In the genomic region with DNA sequence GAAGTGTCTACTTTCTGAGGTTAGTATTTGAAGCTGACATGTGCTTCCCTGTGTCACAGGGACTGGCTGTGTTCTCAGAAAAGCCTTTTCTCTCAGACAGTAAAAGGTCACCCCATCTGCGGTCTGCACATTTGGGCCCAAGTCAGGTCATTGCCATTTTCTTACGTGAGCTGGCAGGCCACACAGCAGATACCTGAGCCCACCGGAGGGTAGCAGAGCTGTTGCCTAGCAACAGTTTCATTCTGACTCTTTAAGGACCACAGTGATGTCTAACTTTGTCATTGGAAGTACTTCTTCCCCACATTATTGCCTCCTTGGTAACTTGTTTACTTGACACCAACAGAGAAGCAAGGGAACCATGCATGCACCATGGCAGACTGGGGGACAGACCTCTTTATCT, we compare ENCODE assay signal across 17 mouse cellular contexts.
"Had no signal": no experiment of that assay in that cellular context is flagged by ENCODE, and none has a peak within 500 bp of the region (broad histone marks: within the 10 kb centered on the region; RNA-seq: fewer than 3 reads in every experiment).

No protein-coding gene starts in this region.

- H3K4me2 ChIP-seq: limb, embryonic 15.5 days; liver, embryonic 13.5 days; lung, embryonic 15.5 days; neural tube, embryonic 15.5 days had no signal

- H3K27me3 ChIP-seq: limb, embryonic 15.5 days; liver, embryonic 13.5 days; lung, embryonic 15.5 days; megakaryocyte, embryonic 14.5 days; neural tube, embryonic 15.5 days had no signal

- H3K4me1 ChIP-seq: limb, embryonic 15.5 days; liver, embryonic 13.5 days; lung, embryonic 15.5 days had no signal

- H3K9ac ChIP-seq: limb, embryonic 15.5 days; liver, embryonic 13.5 days; liver, postnatal 0 days; lung, embryonic 15.5 days; neural tube, embryonic 15.5 days had no signal

- H3K36me3 ChIP-seq: limb, embryonic 15.5 days; liver, embryonic 13.5 days; lung, embryonic 15.5 days; neural tube, embryonic 15.5 days had no signal

- ATAC-seq: liver, postnatal 0 days had no signal

- H3K27ac ChIP-seq: kidney, postnatal 0 days; limb, embryonic 15.5 days; liver, embryonic 13.5 days; lung, embryonic 15.5 days; macrophage had no signal

- H3K9me3 ChIP-seq: limb, embryonic 15.5 days; liver, embryonic 13.5 days; lung, embryonic 15.5 days; neural tube, embryonic 15.5 days had no signal

- DNase-seq: kidney, adult 9 months; kidney, postnatal 36 days; layer of hippocampus, adult 9-11 months; layer of hippocampus, postnatal 36 days; liver, embryonic 13.5 days; liver, postnatal 0 days; lung, postnatal 14 days; right cerebral cortex, adult 18-20 months; right cerebral cortex, postnatal 25 days; thymus, postnatal 4 days had no signal

- H3K4me3 ChIP-seq: limb, embryonic 15.5 days; liver, embryonic 13.5 days; lung, embryonic 15.5 days; megakaryocyte, embryonic 14.5 days; myocyte; neural tube, embryonic 15.5 days had no signal
